Mouse (Mus musculus) adrenal gland, adult (tissue): ENCODE measurements around the gene Snx18.

Source experiments
- DNase-seq, 2 experiments: peaks; one replicate each; pipeline ENCODE4 v3.0.0; 2022 to 2023; ENCODE audit warnings: low spot score in 1 of 2; ENCODE audit not compliant: inconsistent age in 2 of 2

Gene Snx18

GRCm38 (mm10) chr13:113616751-113617337 lies 1.5 kb downstream of the Snx18 start:
- DNase-seq = peak; percentile 35 to 46

- peak in 1 of 2 experiments; percentile 80 for DNase-seq
Measured at GRCm38 (mm10) chr13:113615971-113616671, 2.2 kb downstream of the Snx18 start.

GRCm38 (mm10) chr13:113615546-113615941 lies 2.8 kb downstream of the Snx18 start:
- DNase-seq = no peak

- DNase-seq = peak; percentile 82 to 91
Measured at GRCm38 (mm10) chr13:113614635-113615545, 3.5 kb downstream of the Snx18 start.

- peak in 1 of 2 experiments; percentile 51 for DNase-seq
Measured at GRCm38 (mm10) chr13:113613882-113614281, 4.5 kb downstream of the Snx18 start.

GRCm38 (mm10) chr13:113613341-113613740 lies 5.0 kb downstream of the Snx18 start:
- no peak for DNase-seq

- DNase-seq = no peak
Measured at GRCm38 (mm10) chr13:113612141-113612950, 6.0 kb downstream of the Snx18 start.

GRCm38 (mm10) chr13:113610732-113611500 lies 7.4 kb downstream of the Snx18 start:
- no peak for DNase-seq

GRCm38 (mm10) chr13:113609429-113609828 lies 8.9 kb downstream of the Snx18 start:
- no peak for DNase-seq

- DNase-seq = no peak
Measured at GRCm38 (mm10) chr13:113607821-113608220, 10.5 kb downstream of the Snx18 start.

GRCm38 (mm10) chr13:113607371-113607770 lies 11.0 kb downstream of the Snx18 start:
- DNase-seq = no peak

GRCm38 (mm10) chr13:113606741-113607358 lies 11.5 kb downstream of the Snx18 start:
- DNase-seq = no peak

- no peak for DNase-seq
Measured at GRCm38 (mm10) chr13:113606131-113606530, 12.2 kb downstream of the Snx18 start.

- no peak for DNase-seq
Measured at GRCm38 (mm10) chr13:113605693-113606092, 12.7 kb downstream of the Snx18 start.

GRCm38 (mm10) chr13:113604321-113604720 lies 14.0 kb downstream of the Snx18 start:
- DNase-seq = no peak

- no peak for DNase-seq
Measured at GRCm38 (mm10) chr13:113602882-113603342, 15.5 kb downstream of the Snx18 start.

- DNase-seq = no peak
Measured at GRCm38 (mm10) chr13:113601831-113602604, 16.3 kb downstream of the Snx18 start.

- DNase-seq = no peak
Measured at GRCm38 (mm10) chr13:113600531-113601463, 17.6 kb downstream of the Snx18 start.
